Mouse (Mus musculus): Measurements from ENCODE around the gene Crtc2. TPM values are rescaled to one million over a fixed set of nuclear protein-coding genes. Genes with fewer than 3 reads are reported as not detected.

Crtc2 gene
- polyA plus RNA-seq, 1 experiment, result 161 TPM

DNA sequence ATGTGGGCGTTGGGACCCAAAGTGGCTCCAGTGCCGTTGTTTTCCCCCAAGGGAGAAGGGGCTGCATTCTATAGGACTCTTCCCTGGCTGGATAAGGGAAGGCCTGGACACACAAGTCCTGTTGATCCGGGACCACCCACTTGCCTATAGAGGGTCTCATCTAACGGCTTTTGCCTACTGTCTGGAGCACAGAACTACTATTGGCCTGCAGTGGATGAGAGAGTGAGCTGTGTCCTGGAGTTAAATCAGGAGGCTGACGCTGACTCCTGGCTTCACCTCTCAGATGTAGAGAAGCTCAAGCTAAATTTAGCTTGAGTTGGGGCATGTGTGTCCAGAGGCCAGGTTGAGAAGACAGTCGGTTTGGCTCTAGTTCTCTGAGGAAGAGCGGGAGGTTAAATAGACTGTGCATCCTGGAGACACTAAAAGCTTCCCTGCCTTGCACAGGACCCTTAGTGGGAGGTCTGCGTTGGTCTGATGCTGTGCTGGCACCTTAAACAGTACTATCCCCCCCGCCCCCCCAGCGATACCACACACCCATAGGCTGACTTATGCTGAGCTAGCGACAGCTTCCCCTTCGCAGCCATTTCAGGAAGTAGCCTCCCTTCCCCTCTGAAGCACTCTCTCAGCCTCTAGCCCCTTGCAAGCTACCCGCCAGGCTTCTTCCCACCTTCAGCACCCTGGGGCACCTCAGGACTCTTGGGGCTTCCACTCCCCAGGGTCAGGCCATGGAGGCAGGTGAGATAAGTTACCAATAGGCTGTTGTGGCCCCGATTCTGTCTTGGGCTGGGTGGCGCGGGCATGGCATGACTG is 12.2 kb downstream of the Crtc2 start:
- peaks cover 20% of the 10 kb centered on the region for H3K36me3 ChIP-seq (ENCODE audit: control insufficient read depth, insufficient read depth, low read length)
- H3K4me1 ChIP-seq (replicated peaks; ENCODE audit: control insufficient read depth, insufficient read depth, low read length), result peaks cover 12% of the 10 kb centered on the region
- TF ChIP-seq CTCF (IDR thresholded peaks at IDR 0.05; ENCODE audit: borderline replicate concordance, control insufficient read depth, extremely low read depth, insufficient read depth, low read length, poor library complexity), result no peak
- TF ChIP-seq POLR2A (IDR thresholded peaks at IDR 0.05; ENCODE audit: control insufficient read depth, extremely low read depth, insufficient read depth, low read length, poor library complexity), result no peak
- 2% methylated on average over 15 of the region's 16 CpGs for WGBS
- DNase-seq, result peak; percentile 62
- peak overlapping the region; percentile 93 for H3K27ac ChIP-seq (ENCODE audit: control insufficient read depth, insufficient read depth, low read length)
- peak overlapping the region; percentile 66 for H3K4me3 ChIP-seq (ENCODE audit: control insufficient read depth, insufficient read depth, low read length)
- no peaks in the 10 kb centered on the region for H3K27me3 ChIP-seq (ENCODE audit: control insufficient read depth, insufficient read depth, low read length)

DNA sequence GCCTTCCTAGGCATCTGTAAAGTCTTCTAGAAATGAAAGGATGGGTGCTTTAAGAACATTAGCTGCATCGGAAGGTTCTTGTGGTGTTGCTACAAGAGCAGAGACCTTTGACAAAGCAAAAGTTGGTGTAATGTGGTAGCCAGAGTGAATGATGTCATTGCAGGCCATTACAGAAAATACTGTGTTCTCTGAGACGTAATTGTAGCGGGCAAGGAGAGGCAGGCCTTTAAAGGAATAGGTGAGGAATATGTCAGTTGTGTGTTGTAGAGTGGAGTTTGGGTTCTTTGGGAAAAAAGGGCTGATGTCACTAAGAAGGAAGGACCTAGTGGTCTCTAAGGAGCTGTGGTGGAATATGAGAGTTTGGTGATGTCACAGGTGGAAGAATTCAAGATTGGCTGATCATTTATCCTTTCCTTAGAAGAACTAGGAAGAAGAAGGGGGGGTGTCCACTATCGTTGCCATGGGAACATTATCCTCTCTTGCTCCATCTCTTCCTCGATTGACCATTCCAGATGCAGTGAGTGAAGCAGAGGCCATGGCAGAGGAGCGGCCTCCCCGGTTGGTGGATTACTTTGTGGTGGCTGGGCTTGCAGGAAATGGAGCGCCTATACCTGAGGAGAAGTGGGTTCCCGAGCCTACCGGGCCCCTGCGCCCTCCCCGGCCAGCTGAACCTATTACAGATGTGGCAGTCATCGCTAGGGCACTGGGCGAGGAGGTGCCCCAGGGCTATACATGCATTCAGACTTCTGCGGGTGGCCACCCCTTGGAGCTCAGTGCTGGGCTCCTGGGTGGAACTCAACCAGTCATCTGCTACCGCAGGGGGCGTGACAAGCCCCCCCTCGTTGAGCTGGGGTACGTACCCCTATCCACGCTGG is 13.2 kb downstream of the Crtc2 start:
- peaks cover 21% of the 10 kb centered on the region for H3K36me3 ChIP-seq (ENCODE audit: control insufficient read depth, insufficient read depth, low read length)
- H3K27ac ChIP-seq (ENCODE audit: control insufficient read depth, insufficient read depth, low read length), result no peak overlapping the region; the same call in 1 of the 2 replicates
- WGBS, result 54% methylated on average over 20 of the region's 20 CpGs
- peak; percentile 40 for DNase-seq
- TF ChIP-seq CTCF (IDR thresholded peaks at IDR 0.05; ENCODE audit: borderline replicate concordance, control insufficient read depth, extremely low read depth, insufficient read depth, low read length, poor library complexity) (no peak), POLR2A (IDR thresholded peaks at IDR 0.05; ENCODE audit: control insufficient read depth, extremely low read depth, insufficient read depth, low read length, poor library complexity) (no peak)
- no peaks in the 10 kb centered on the region for H3K27me3 ChIP-seq (ENCODE audit: control insufficient read depth, insufficient read depth, low read length)
- peak overlapping the region; percentile 6; the same call in 1 of the 2 replicates for H3K4me3 ChIP-seq (ENCODE audit: control insufficient read depth, insufficient read depth, low read length)
- H3K4me1 ChIP-seq (replicated peaks; ENCODE audit: control insufficient read depth, insufficient read depth, low read length), result peaks cover 12% of the 10 kb centered on the region

DNA sequence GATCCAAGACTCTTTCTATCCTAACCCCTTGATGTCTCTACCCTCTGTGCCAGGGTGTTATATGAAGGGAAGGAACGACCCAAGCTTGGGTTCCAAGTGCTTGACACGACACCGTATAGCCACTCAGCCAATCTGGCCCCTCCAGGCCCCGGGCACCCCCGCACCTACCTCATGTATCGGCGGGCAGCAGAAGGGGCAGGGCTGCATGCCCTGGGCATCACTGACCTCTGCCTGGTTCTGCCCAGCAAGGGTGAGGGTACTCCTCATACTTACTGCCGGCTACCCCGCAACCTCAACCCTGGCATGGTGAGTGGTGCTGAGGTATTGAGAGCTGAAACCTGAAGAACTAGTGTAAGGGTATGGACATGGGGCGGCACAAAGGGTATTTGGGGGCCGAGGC is 14.2 kb downstream of the Crtc2 start:
- Histone ChIP-seq H3K27me3 (ENCODE audit: control insufficient read depth, insufficient read depth, low read length) (no peaks in the 10 kb centered on the region), H3K27ac (ENCODE audit: control insufficient read depth, insufficient read depth, low read length) (no peak overlapping the region), H3K4me3 (ENCODE audit: control insufficient read depth, insufficient read depth, low read length) (no peak overlapping the region), H3K36me3 (ENCODE audit: control insufficient read depth, insufficient read depth, low read length) (peaks cover 31% of the 10 kb centered on the region), H3K4me1 (replicated peaks; ENCODE audit: control insufficient read depth, insufficient read depth, low read length) (peaks cover 12% of the 10 kb centered on the region)
- DNase-seq, result no peak
- TF ChIP-seq CTCF (IDR thresholded peaks at IDR 0.05; ENCODE audit: borderline replicate concordance, control insufficient read depth, extremely low read depth, insufficient read depth, low read length, poor library complexity) (no peak), POLR2A (IDR thresholded peaks at IDR 0.05; ENCODE audit: control insufficient read depth, extremely low read depth, insufficient read depth, low read length, poor library complexity) (no peak)
- 99% methylated on average over 11 of the region's 11 CpGs for whole genome bisulfite sequencing

- Histone ChIP-seq H3K27me3 (ENCODE audit: control insufficient read depth, insufficient read depth, low read length) (no peaks in the 10 kb centered on the region), H3K27ac (ENCODE audit: control insufficient read depth, insufficient read depth, low read length) (no peak overlapping the region), H3K36me3 (ENCODE audit: control insufficient read depth, insufficient read depth, low read length) (peaks cover 39% of the 10 kb centered on the region), H3K4me1 (replicated peaks; ENCODE audit: control insufficient read depth, insufficient read depth, low read length) (peaks cover 12% of the 10 kb centered on the region), H3K4me3 (ENCODE audit: control insufficient read depth, insufficient read depth, low read length) (no peak overlapping the region)
- DNase-seq, result no peak
- TF ChIP-seq CTCF (IDR thresholded peaks at IDR 0.05; ENCODE audit: borderline replicate concordance, control insufficient read depth, extremely low read depth, insufficient read depth, low read length, poor library complexity), result no peak
- TF ChIP-seq POLR2A (IDR thresholded peaks at IDR 0.05; ENCODE audit: control insufficient read depth, extremely low read depth, insufficient read depth, low read length, poor library complexity), result no peak
- 97% methylated on average over 16 of the region's 16 CpGs for WGBS
These were observed 15.0 kb downstream of the Crtc2 start for GRCm38 (mm10) chr3:90268971-90269370.

DNA sequence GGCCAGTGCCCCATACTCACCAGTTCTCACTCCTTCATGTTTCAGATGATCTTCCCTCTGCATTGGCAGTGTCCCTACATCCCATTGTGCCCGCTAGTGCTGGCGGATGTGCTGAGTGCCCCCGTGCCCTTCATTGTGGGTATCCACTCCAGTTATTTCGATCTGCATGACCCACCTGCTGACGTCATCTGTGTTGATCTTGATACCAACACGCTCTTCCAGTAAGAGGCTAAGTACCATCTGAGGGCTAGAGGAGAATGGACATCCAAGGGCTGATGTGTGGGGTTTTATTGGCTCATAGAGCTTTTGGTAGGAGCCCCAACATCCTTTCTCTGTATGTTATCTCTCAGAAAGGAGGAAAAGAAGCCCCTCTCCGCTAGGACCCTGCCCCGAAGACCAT is 16.8 kb downstream of the Crtc2 start:
- no peak overlapping the region for H3K27ac ChIP-seq (ENCODE audit: control insufficient read depth, insufficient read depth, low read length)
- 98% methylated on average over 8 of the region's 8 CpGs for WGBS
- H3K27me3 ChIP-seq (ENCODE audit: control insufficient read depth, insufficient read depth, low read length), result no peaks in the 10 kb centered on the region
- H3K4me1 ChIP-seq (replicated peaks; ENCODE audit: control insufficient read depth, insufficient read depth, low read length), result peaks cover 10% of the 10 kb centered on the region
- H3K4me3 ChIP-seq (ENCODE audit: control insufficient read depth, insufficient read depth, low read length), result no peak overlapping the region
- no peak for DNase-seq
- TF ChIP-seq CTCF (IDR thresholded peaks at IDR 0.05; ENCODE audit: borderline replicate concordance, control insufficient read depth, extremely low read depth, insufficient read depth, low read length, poor library complexity) (no peak), POLR2A (IDR thresholded peaks at IDR 0.05; ENCODE audit: control insufficient read depth, extremely low read depth, insufficient read depth, low read length, poor library complexity) (no peak)
- peaks cover 57% of the 10 kb centered on the region for H3K36me3 ChIP-seq (ENCODE audit: control insufficient read depth, insufficient read depth, low read length)

GRCm38 (mm10) chr3:90272170-90272569 is 18.2 kb downstream of the Crtc2 start:
- Histone ChIP-seq H3K4me3 (ENCODE audit: control insufficient read depth, insufficient read depth, low read length) (no peak overlapping the region), H3K27me3 (ENCODE audit: control insufficient read depth, insufficient read depth, low read length) (no peaks in the 10 kb centered on the region), H3K27ac (ENCODE audit: control insufficient read depth, insufficient read depth, low read length) (no peak overlapping the region), H3K36me3 (ENCODE audit: control insufficient read depth, insufficient read depth, low read length) (peaks cover 71% of the 10 kb centered on the region), H3K4me1 (replicated peaks; ENCODE audit: control insufficient read depth, insufficient read depth, low read length) (peaks cover 9% of the 10 kb centered on the region)
- DNase-seq, result no peak
- no peak for TF ChIP-seq POLR2A (IDR thresholded peaks at IDR 0.05; ENCODE audit: control insufficient read depth, extremely low read depth, insufficient read depth, low read length, poor library complexity)
- no peak for TF ChIP-seq CTCF (IDR thresholded peaks at IDR 0.05; ENCODE audit: borderline replicate concordance, control insufficient read depth, extremely low read depth, insufficient read depth, low read length, poor library complexity)
- 94% methylated on average over 9 of the region's 9 CpGs for WGBS

Measured in thymus, adult 2 months (tissue).